Mouse (Mus musculus): ENCODE results near the gene 1810024B03Rik.

Gene 1810024B03Rik

GRCm38 (mm10) chr2:127166261-127166660, 41.8 kb downstream of the 1810024B03Rik start:
- DNase-seq, result peak in 1 of 2 experiments; percentile 34

- DNase-seq, result no peak
These were observed 42.4 kb downstream of the 1810024B03Rik start for GRCm38 (mm10) chr2:127165675-127166074.

- no peak for DNase-seq
These were observed 62.4 kb downstream of the 1810024B03Rik start for GRCm38 (mm10) chr2:127145699-127146098.

GRCm38 (mm10) chr2:127143158-127144063, 64.7 kb downstream of the 1810024B03Rik start, which contains the start of gene Itpripl1:
Itpripl1 (minus strand) TSS chr2:127143442.
- peak; percentile 92 for DNase-seq

GRCm38 (mm10) chr2:127142577-127143157, 65.4 kb downstream of the 1810024B03Rik start:
- DNase-seq, result no peak

- DNase-seq, result no peak
These were observed 66.0 kb downstream of the 1810024B03Rik start for GRCm38 (mm10) chr2:127142031-127142430.

- no peak for DNase-seq
These were observed 68.1 kb downstream of the 1810024B03Rik start for GRCm38 (mm10) chr2:127140011-127140410.

GRCm38 (mm10) chr2:127139605-127140004, 68.5 kb downstream of the 1810024B03Rik start:
- DNase-seq, result no peak

GRCm38 (mm10) chr2:127139094-127139493, 69.0 kb downstream of the 1810024B03Rik start:
- no peak for DNase-seq

GRCm38 (mm10) chr2:127138449-127138848, 69.6 kb downstream of the 1810024B03Rik start:
- DNase-seq, result peak in 1 of 2 experiments; percentile 21

GRCm38 (mm10) chr2:127137838-127138420, 70.2 kb downstream of the 1810024B03Rik start:
- DNase-seq, result no peak

GRCm38 (mm10) chr2:127136979-127137378, 71.1 kb downstream of the 1810024B03Rik start:
- DNase-seq, result peak; percentile 7 to 27
